Mouse (Mus musculus): Measurements from ENCODE around the gene Trim56. TPM values are rescaled to one million over a fixed set of nuclear protein-coding genes. Genes with fewer than 3 reads are reported as not detected.
"Not testable (repeated sequence)": the region's sequence is repeated elsewhere in the genome, so short reads cannot be mapped to it uniquely, and the experiment has no call there.

Trim56 gene
- 6.6 and 6.8 TPM in 2 replicates for polyA plus RNA-seq (2016; fragmentation: Nextera tagmentation; extraction: Ambion mirVana)

DNA sequence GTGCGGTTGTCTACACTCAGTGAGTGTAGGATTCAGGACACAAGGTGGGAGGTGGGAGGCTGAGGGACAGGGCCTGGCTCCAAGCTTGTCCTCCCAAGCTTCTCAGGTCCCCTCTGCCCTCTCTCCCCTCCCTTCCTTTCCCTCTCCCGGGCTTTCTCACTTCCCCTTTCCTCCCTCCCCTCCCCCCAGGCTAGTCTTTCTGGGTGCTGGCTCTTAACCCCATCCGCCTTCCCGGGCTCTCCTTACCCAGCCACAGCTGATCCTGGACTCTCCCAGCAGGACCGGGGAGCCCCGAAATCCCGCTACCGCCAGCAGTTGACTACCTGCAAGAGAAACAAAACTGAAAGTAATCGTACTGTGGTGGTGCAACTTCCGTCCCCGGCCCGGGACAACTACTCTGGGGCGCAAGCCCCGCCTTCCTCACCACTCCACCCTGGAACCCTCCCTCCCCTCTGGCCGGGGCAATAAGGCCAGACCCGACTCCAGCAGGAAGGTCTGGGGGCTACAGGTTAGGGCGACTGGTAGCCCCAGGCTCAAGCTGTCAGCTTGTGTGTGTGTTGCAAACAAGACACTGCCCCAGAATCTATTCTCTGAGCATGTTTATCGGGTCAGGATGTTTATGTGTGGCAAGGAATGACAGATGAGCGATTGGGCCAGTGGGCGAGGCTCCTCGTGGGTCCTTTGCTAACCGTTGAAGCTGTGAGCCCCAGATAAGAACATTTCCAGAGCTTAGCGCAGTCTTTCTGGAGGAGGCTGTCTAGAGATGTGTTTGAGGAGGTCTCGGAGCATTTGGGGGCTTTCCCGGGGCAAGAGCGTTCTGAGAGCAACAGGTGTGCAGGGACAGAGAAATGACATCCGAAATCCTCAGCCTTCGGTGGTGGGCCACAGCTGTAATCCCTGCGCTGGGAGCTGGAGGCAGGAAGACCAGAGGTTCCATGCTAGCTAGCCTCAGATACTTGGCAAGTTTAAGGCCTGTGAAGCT is at the start of gene Trim56:
Gene Trim56 (minus strand): TSS at position 344 of the 982 bp plus-strand sequence.
- H3K36me3 ChIP-seq = peaks cover 23% of the 10 kb centered on the region
- peak within 1 kb of the TSS; percentile 63 for H3K4me2 ChIP-seq (replicated peaks)
- peak within 1 kb of the TSS; percentile 54 for H3K4me3 ChIP-seq
- ATAC-seq (ENCODE audit: insufficient number of reproducible peaks, insufficient read depth, low FRiP score, low TSS enrichment) = peak; percentile 59
- H3K27me3 ChIP-seq = no peaks in the 10 kb centered on the region
- no peaks in the 10 kb centered on the region for H3K9me3 ChIP-seq
- H3K27ac ChIP-seq = peak within 1 kb of the TSS; percentile 56
- WGBS = 10% methylated on average over 29 of the region's 29 CpGs
- peaks cover 15% of the 10 kb centered on the region for H3K4me1 ChIP-seq
- peak within 1 kb of the TSS; percentile 69 for H3K9ac ChIP-seq

DNA sequence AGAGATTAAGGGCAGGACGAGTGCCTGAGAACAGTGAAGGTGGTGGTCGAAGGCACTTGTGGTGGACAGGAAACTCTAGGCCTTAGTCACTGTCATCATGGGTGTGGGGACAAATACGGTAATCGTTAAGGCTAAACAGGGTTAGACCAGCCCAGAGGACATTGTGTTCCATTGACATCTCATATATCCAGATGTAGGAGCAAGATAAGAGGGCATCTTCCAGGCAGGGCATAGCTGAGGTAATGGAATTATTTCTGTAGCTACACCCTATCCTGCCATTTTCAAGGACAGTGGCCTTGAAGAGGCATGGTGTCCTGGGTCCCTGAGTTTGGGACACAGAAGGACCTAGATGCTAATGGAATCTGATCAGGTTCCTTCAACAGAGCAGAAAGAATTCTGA is 45.8 kb upstream of the Trim56 start:
- ATAC-seq (ENCODE audit: insufficient number of reproducible peaks, insufficient read depth, low FRiP score, low TSS enrichment) = no peak
- no peaks in the 10 kb centered on the region for H3K36me3 ChIP-seq
- H3K9me3 ChIP-seq = peaks cover 10% of the 10 kb centered on the region
- no peak overlapping the region for H3K27ac ChIP-seq
- 70% methylated on average over 4 of the region's 4 CpGs for WGBS
- no peak overlapping the region for H3K4me2 ChIP-seq (replicated peaks)
- no peak overlapping the region for H3K9ac ChIP-seq
- no peaks in the 10 kb centered on the region for H3K4me1 ChIP-seq
- no peaks in the 10 kb centered on the region for H3K27me3 ChIP-seq
- H3K4me3 ChIP-seq = no peak overlapping the region

GRCm38 (mm10) chr5:137159461-137159860 is 43.5 kb upstream of the Trim56 start:
- H3K4me2 ChIP-seq (replicated peaks) = no peak overlapping the region
- WGBS = 34% methylated on average over 11 of the region's 11 CpGs
- no peak overlapping the region for H3K27ac ChIP-seq
- H3K27me3 ChIP-seq = no peaks in the 10 kb centered on the region
- ATAC-seq (ENCODE audit: insufficient number of reproducible peaks, insufficient read depth, low FRiP score, low TSS enrichment) = no peak
- H3K9ac ChIP-seq = no peak overlapping the region
- H3K36me3 ChIP-seq = no peaks in the 10 kb centered on the region
- no peaks in the 10 kb centered on the region for H3K4me1 ChIP-seq
- peaks cover 19% of the 10 kb centered on the region for H3K9me3 ChIP-seq
- no peak overlapping the region for H3K4me3 ChIP-seq

DNA sequence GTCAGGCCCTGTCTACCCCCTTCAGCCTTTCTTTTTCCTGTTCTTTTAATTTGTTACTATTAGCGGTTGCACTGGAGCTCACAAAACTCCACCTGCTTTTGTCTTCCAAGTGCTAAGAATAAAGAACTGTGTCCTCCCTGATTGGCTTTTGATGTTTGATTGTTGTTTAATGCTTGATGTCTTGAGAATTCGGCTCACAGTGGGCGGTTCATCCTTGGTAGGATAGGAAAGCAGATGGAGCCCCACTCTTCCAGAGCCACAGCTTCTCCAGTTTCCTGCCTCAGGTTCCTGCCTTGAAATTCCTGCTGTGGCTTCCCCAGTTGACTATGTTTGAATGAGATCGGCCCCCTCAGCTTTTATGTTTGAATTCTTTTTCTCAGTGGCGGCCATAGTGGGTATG is 37.3 kb upstream of the Trim56 start:
- no peak overlapping the region for H3K4me3 ChIP-seq
- WGBS = 96% methylated on average over 5 of the region's 5 CpGs
- H3K27me3 ChIP-seq = no peaks in the 10 kb centered on the region
- H3K27ac ChIP-seq = no peak overlapping the region
- H3K36me3 ChIP-seq = no peaks in the 10 kb centered on the region
- no peaks in the 10 kb centered on the region for H3K4me1 ChIP-seq
- H3K9ac ChIP-seq = no peak overlapping the region
- ATAC-seq (ENCODE audit: insufficient number of reproducible peaks, insufficient read depth, low FRiP score, low TSS enrichment) = no peak
- H3K4me2 ChIP-seq (replicated peaks) = no peak overlapping the region
- H3K9me3 ChIP-seq = peaks cover 46% of the 10 kb centered on the region

- H3K4me1 ChIP-seq = no peaks in the 10 kb centered on the region
- no peak overlapping the region for H3K4me2 ChIP-seq (replicated peaks)
- no peaks in the 10 kb centered on the region for H3K36me3 ChIP-seq
- no peak overlapping the region for H3K27ac ChIP-seq
- no peak overlapping the region for H3K4me3 ChIP-seq
- no peak for ATAC-seq (ENCODE audit: insufficient number of reproducible peaks, insufficient read depth, low FRiP score, low TSS enrichment)
- WGBS = 55% methylated on average over 2 of the region's 2 CpGs
- H3K9ac ChIP-seq = no peak overlapping the region
- H3K27me3 ChIP-seq = no peaks in the 10 kb centered on the region
- peaks cover 46% of the 10 kb centered on the region for H3K9me3 ChIP-seq
Observed at GRCm38 (mm10) chr5:137152623-137153022, 36.6 kb upstream of the Trim56 start.

DNA sequence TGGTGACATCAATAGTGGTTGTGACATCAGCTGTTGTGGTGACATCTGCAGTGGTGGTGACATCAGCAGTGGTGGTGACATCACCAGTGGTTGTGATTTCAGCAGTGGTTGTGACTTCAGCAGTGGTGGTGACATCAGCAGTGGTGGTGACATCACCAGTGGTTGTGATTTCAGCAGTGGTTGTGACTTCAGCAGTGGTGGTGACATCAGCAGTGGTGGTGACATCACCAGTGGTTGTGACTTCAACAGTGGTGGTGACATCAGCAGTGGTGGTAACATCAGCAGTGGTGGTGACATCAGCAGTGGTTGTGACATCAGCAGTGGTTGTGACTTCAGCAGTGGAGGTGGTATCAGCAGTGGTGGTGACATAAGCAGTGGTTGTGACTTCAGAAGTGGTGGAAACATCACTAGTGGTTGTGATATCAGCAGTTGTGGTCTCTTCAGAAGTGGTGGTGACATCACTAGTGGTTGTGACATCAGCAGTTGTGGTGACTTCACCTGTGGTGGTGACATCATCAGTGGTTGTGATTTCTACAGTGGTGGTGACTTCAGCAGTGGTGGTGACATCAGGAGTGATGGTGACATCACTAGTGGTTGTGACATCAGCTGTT is 33.4 kb upstream of the Trim56 start, which contains the start of gene Muc3:
Gene Muc3 (minus strand): TSS at position 51 of the 611 bp plus-strand sequence.
- H3K36me3 ChIP-seq; H3K4me2 ChIP-seq (replicated peaks); H3K4me3 ChIP-seq; H3K4me1 ChIP-seq; ATAC-seq (ENCODE audit: insufficient number of reproducible peaks, insufficient read depth, low FRiP score, low TSS enrichment); H3K27me3 ChIP-seq; H3K27ac ChIP-seq; H3K9ac ChIP-seq: not testable (repeated sequence)
- peaks cover 33% of the 10 kb centered on the region for H3K9me3 ChIP-seq

- H3K27ac ChIP-seq = no peak overlapping the region
- no peaks in the 10 kb centered on the region for H3K9me3 ChIP-seq
- no peaks in the 10 kb centered on the region for H3K4me1 ChIP-seq
- H3K4me3 ChIP-seq = no peak overlapping the region
- 27% methylated on average over 3 of the region's 3 CpGs for WGBS
- no peaks in the 10 kb centered on the region for H3K27me3 ChIP-seq
- no peak for ATAC-seq (ENCODE audit: insufficient number of reproducible peaks, insufficient read depth, low FRiP score, low TSS enrichment)
- H3K36me3 ChIP-seq = no peaks in the 10 kb centered on the region
- no peak overlapping the region for H3K9ac ChIP-seq
- no peak overlapping the region for H3K4me2 ChIP-seq (replicated peaks)
Observed at GRCm38 (mm10) chr5:137140836-137141235, 24.8 kb upstream of the Trim56 start.

DNA sequence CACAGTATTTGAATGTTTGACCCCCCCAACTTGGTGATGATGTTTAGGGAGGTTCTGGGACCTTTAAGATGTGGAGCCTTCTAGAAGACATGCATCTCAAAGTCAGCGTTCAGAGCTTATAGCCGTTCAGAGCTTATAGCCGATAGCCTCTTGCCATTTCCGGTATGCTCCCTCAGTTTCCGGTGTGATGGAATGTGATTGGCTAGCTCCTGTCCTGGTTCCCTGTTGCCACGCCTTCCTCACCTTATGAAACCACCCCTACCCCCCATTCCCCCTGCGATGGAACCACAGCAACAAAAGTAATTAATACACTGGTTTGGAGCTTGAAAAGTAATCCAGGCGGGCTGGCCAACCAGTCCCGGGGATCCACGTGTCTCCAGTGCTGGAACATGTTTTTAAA is 23.0 kb upstream of the Trim56 start:
- Histone ChIP-seq H3K27me3 (no peaks in the 10 kb centered on the region), H3K36me3 (no peaks in the 10 kb centered on the region), H3K9me3 (no peaks in the 10 kb centered on the region), H3K4me3 (no peak overlapping the region), H3K9ac (no peak overlapping the region), H3K4me2 (replicated peaks) (no peak overlapping the region), H3K4me1 (no peaks in the 10 kb centered on the region), H3K27ac (no peak overlapping the region)
- no peak for ATAC-seq (ENCODE audit: insufficient number of reproducible peaks, insufficient read depth, low FRiP score, low TSS enrichment)
- WGBS = 87% methylated on average over 10 of the region's 10 CpGs

DNA sequence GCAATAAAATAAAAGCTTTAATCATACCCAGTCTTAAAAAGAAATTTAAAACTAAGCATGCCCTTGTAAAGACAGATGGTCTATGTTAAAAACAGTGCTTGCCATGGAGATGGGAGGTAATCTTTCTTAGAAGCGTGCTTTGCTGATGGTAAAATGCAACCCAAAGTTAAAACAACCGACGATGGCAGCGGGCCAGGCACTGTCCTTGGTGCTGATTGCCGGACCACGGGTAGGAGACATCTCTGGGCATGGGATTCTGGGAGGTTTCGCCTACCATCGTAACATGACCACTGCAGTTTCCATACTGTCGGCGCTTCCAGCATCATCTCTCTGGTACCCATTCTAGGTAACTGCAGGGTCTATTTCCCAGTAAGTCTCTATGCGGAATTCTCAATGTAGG is 18.9 kb upstream of the Trim56 start:
- H3K27ac ChIP-seq = no peak overlapping the region
- H3K9me3 ChIP-seq = no peaks in the 10 kb centered on the region
- H3K9ac ChIP-seq = no peak overlapping the region
- WGBS = 34% methylated on average over 11 of the region's 11 CpGs
- H3K36me3 ChIP-seq = no peaks in the 10 kb centered on the region
- H3K4me1 ChIP-seq = no peaks in the 10 kb centered on the region
- ATAC-seq (ENCODE audit: insufficient number of reproducible peaks, insufficient read depth, low FRiP score, low TSS enrichment) = no peak
- H3K4me3 ChIP-seq = no peak overlapping the region
- no peaks in the 10 kb centered on the region for H3K27me3 ChIP-seq
- H3K4me2 ChIP-seq (replicated peaks) = no peak overlapping the region

- ATAC-seq (ENCODE audit: insufficient number of reproducible peaks, insufficient read depth, low FRiP score, low TSS enrichment) = no peak
- Histone ChIP-seq H3K9me3 (no peaks in the 10 kb centered on the region), H3K27ac (no peak overlapping the region), H3K27me3 (no peaks in the 10 kb centered on the region), H3K4me1 (0 out of 2 replicates have a peak, but pooled peaks cover 7% of the 10 kb centered on the region), H3K4me3 (no peak overlapping the region), H3K4me2 (replicated peaks) (no peak overlapping the region), H3K9ac (no peak overlapping the region), H3K36me3 (no peaks in the 10 kb centered on the region)
- WGBS = 2% methylated on average over 3 of the region's 3 CpGs
Observed at GRCm38 (mm10) chr5:137131490-137131889, 15.5 kb upstream of the Trim56 start.

DNA sequence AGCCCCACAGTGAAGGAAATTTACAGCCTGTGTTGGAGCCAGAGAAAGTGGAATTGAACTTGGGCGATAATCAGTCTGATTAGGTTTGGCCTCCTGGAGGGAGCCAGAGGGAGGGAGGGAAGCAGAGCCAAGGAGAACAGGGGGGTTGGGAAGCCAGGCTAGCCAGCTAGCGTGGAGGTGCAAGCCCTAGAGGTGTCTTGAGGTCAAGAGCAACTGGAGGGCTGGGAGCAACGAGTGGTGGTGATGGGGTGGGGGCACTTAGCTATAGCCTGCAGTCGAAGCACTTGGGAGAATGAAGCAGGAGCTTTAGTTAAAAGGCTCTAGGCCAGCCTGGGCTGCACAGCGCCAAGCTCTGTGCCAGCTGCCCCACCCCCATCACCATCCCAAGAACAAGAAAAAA is 13.3 kb upstream of the Trim56 start:
- Histone ChIP-seq H3K9ac (no peak overlapping the region), H3K4me3 (no peak overlapping the region), H3K36me3 (no peaks in the 10 kb centered on the region), H3K4me1 (0 out of 2 replicates have a peak, but pooled peaks cover 7% of the 10 kb centered on the region), H3K4me2 (replicated peaks) (no peak overlapping the region), H3K9me3 (no peaks in the 10 kb centered on the region), H3K27ac (no peak overlapping the region), H3K27me3 (no peaks in the 10 kb centered on the region)
- ATAC-seq (ENCODE audit: insufficient number of reproducible peaks, insufficient read depth, low FRiP score, low TSS enrichment) = no peak
- WGBS = 34% methylated on average over 5 of the region's 5 CpGs

GRCm38 (mm10) chr5:137123516-137123915 is 7.5 kb upstream of the Trim56 start:
- Histone ChIP-seq H3K36me3 (no peaks in the 10 kb centered on the region), H3K4me1 (no peaks in the 10 kb centered on the region), H3K4me2 (replicated peaks) (no peak overlapping the region), H3K27ac (no peak overlapping the region), H3K27me3 (no peaks in the 10 kb centered on the region), H3K4me3 (no peak overlapping the region), H3K9me3 (no peaks in the 10 kb centered on the region), H3K9ac (no peak overlapping the region)
- no peak for ATAC-seq (ENCODE audit: insufficient number of reproducible peaks, insufficient read depth, low FRiP score, low TSS enrichment)
- WGBS = 85% methylated on average over 4 of the region's 4 CpGs

Measured in embryonic facial prominence, embryonic 12.5 days (tissue).